Mouse (Mus musculus): Measurements from ENCODE around the gene Pgghg. TPM values are rescaled to one million over a fixed set of nuclear protein-coding genes. Genes with fewer than 3 reads are reported as not detected.

Pgghg gene
- polyA plus RNA-seq, 1 experiment from 2014 or later, result 6.0 TPM

DNA sequence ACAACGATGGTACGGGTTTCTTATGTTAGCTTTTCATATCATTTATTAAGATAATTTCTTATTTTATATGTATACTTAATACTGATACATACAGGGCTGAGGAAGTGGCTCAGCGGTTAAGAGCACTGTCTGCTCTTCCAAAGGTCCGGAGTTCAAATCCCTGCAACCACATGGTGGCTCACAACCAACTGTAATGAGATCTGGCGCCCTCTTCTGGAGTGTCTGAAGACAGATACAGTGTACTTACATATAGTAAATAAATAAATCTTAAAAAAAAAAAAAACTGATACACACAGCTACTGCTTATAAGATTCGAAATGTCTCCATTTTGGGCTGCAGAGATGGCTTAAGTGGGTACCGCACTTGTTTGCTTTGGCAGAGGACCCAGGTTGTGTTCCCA is 33.5 kb upstream of the Pgghg start:
- peak overlapping the region; percentile 61; the same call in 1 of the 2 replicates for H3K4me2 ChIP-seq
- no peaks in the 10 kb centered on the region for H3K9me3 ChIP-seq (replicated peaks)
- WGBS (ENCODE audit: insufficient replicate concordance), result 65% methylated on average over 7 of the region's 7 CpGs
- peak overlapping the region; percentile 39 for H3K27ac ChIP-seq (replicated peaks)
- no peak overlapping the region for H3K4me3 ChIP-seq (replicated peaks)
- H3K36me3 ChIP-seq (replicated peaks), result no peaks in the 10 kb centered on the region
- no peaks in the 10 kb centered on the region; the same call in none of the 2 replicates for H3K27me3 ChIP-seq
- H3K9ac ChIP-seq, result no peak overlapping the region
- ATAC-seq (ENCODE audit: insufficient read depth), result no peak
- H3K4me1 ChIP-seq (replicated peaks), result peaks cover 26% of the 10 kb centered on the region

DNA sequence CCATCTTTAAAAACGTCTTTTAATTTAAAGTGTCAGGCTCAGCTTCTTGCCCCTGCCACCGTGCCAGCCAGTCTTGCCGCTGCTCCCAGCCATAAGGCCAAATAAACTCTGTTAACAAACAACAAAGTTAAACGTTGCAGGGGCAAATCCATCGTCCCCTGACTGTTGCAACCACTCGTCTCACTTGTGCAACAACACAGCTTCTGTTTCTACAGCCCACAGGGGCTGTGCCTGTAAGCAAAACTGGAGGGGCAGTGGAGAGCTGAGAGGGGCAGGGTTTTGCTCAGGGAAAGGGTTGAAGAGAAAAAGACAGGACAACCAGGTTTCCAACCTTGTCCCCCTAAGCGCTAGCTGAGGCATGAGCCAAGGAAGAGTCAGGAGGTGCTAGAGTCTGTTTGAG is 33.0 kb upstream of the Pgghg start:
- Histone ChIP-seq H3K36me3 (replicated peaks) (no peaks in the 10 kb centered on the region), H3K4me2 (peak overlapping the region; percentile 61; the same call in 1 of the 2 replicates), H3K27me3 (no peaks in the 10 kb centered on the region; the same call in none of the 2 replicates), H3K4me3 (replicated peaks) (no peak overlapping the region), H3K27ac (replicated peaks) (peak overlapping the region; percentile 63), H3K9me3 (replicated peaks) (no peaks in the 10 kb centered on the region), H3K4me1 (replicated peaks) (peaks cover 23% of the 10 kb centered on the region), H3K9ac (no peak overlapping the region)
- ATAC-seq (ENCODE audit: insufficient read depth), result peak; percentile 49
- 41% methylated on average over 7 of the region's 7 CpGs for WGBS (ENCODE audit: insufficient replicate concordance)

DNA sequence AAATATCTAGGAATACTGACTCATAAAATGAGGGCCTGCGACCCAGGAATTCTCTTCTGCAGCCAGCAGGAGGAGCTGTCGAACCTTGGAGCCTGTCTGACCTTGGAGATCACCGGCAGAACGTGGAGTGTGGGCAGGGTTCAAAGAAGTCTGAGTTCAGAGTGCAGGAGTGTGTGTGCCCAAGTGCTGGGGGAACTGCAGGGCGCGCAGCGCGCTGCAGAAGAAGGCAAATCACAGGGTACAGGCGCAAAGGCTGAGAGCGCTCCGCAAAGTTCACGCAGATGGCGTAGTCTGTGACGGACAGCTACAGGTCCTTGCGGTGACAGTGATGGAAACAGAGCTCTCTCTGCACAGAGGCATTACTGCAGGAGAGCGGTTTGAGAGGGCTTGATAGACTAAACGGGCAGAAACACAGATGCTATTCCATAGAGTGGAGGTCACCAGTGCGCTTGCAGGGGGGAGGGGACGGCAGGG is 32.5 kb upstream of the Pgghg start:
- Histone ChIP-seq H3K27ac (replicated peaks) (peak overlapping the region; percentile 63), H3K9me3 (replicated peaks) (no peaks in the 10 kb centered on the region), H3K4me1 (replicated peaks) (peaks cover 20% of the 10 kb centered on the region), H3K4me2 (peak overlapping the region; percentile 61), H3K4me3 (replicated peaks) (peak overlapping the region; percentile 37), H3K9ac (0 out of 2 replicates have a peak overlapping the region, but pooled peaks have one; percentile 2), H3K27me3 (no peaks in the 10 kb centered on the region; the same call in none of the 2 replicates), H3K36me3 (replicated peaks) (no peaks in the 10 kb centered on the region)
- ATAC-seq (ENCODE audit: insufficient read depth), result peak; percentile 51
- WGBS (ENCODE audit: insufficient replicate concordance), result 2% methylated on average over 19 of the region's 19 CpGs

DNA sequence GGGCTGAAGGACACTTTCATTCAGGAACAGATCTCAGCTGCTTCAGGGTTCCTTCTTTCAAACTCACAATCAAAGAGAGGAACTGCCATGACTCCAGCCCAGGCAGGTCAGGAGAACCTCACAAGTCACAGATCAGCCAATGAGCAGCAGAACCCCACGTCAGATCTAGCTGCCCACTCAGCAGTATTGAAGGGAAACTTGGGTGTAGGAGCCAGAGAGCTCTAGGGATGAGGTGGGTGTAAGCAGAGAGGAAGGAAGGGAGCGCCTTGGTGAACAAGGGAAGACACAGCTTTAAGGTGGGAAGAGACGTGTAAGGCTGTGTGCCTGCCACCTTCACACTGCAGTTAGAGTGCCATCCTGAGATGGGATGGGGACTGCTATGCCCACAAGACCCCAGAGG is 28.9 kb upstream of the Pgghg start:
- Histone ChIP-seq H3K9me3 (replicated peaks) (no peaks in the 10 kb centered on the region), H3K9ac (no peak overlapping the region), H3K36me3 (replicated peaks) (no peaks in the 10 kb centered on the region), H3K4me2 (no peak overlapping the region), H3K27me3 (no peaks in the 10 kb centered on the region; the same call in 1 of the 2 replicates), H3K4me1 (replicated peaks) (peaks cover 19% of the 10 kb centered on the region), H3K27ac (replicated peaks) (peak overlapping the region; percentile 68), H3K4me3 (replicated peaks) (no peak overlapping the region)
- no peak for ATAC-seq (ENCODE audit: insufficient read depth)
- 35% methylated on average over 3 of the region's 3 CpGs for WGBS (ENCODE audit: insufficient replicate concordance)

DNA sequence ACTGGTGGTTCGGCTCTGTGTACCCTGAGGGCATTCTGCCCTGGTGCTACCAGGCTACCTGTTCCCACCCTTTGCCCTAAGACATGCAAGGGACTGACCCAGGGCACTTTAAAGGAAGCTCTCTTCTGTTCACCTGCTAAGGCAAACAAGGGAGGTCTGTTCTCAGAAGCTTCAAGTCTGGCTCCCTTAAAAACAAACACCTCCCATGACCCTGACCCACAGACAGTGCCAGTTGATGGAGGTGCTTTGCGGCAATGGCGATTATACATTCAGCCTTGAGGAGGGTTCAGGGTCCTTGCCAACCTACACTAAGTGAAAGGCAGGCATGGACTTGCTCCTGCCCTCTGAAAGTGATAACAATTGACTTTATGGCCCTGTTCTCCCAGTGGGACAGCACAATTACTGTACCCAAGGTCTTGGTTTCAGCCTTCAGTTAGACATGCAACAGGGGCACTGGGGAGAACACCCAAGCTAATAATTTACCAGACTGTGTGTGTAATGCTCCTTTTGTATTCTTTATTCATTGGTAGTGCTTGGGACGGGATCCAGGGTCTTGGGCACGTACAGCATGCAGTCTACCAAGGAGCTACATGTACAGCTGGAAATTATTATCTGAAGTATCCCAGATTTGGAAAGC is 28.2 kb upstream of the Pgghg start:
- H3K4me1 ChIP-seq (replicated peaks), result peaks cover 19% of the 10 kb centered on the region
- no peaks in the 10 kb centered on the region for H3K9me3 ChIP-seq (replicated peaks)
- peak; percentile 46; the same call in 1 of the 2 replicates for ATAC-seq (ENCODE audit: insufficient read depth)
- H3K4me2 ChIP-seq, result no peak overlapping the region; the same call in 1 of the 2 replicates
- H3K9ac ChIP-seq, result no peak overlapping the region
- 65% methylated on average over 5 of the region's 5 CpGs for WGBS (ENCODE audit: insufficient replicate concordance)
- H3K27ac ChIP-seq (replicated peaks), result peak overlapping the region; percentile 68
- no peaks in the 10 kb centered on the region for H3K36me3 ChIP-seq (replicated peaks)
- no peaks in the 10 kb centered on the region; the same call in 1 of the 2 replicates for H3K27me3 ChIP-seq
- H3K4me3 ChIP-seq (replicated peaks), result no peak overlapping the region

DNA sequence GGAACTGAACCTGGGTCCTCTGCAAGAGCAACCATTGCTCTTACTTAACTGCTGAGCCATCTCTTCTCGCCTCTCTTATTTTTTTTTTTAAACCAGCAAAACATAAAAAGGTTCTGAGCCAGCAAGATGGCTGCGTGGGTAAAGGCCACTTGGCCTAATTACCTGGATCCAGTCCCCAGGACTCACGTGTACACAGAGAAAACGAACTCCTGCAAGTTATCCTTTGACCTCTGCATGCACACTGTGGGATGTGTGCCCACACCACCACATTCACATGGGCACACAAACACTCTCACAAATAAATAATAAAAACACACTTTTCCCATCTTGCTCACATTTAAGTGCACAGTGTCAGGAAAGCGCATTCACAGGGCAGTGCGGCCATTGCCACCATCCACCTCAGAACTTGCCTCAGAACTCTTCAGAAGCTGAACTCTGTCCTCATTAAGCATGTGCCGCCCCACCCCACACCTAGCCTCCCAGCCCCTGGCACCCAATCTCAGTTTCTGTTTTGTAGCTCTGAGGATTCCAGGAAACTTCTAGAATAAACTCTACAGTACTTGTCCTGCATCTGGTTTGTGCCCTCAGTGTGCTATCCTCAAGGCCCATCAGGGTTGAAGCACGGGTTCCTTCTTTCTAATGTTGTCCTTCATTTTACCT is 27.0 kb upstream of the Pgghg start:
- Histone ChIP-seq H3K4me3 (replicated peaks) (no peak overlapping the region), H3K4me1 (replicated peaks) (peaks cover 8% of the 10 kb centered on the region; the same call in 1 of the 2 replicates), H3K9me3 (replicated peaks) (no peaks in the 10 kb centered on the region), H3K27me3 (peaks cover 3% of the 10 kb centered on the region), H3K9ac (no peak overlapping the region), H3K27ac (replicated peaks) (peak overlapping the region; percentile 68; the same call in 1 of the 2 replicates), H3K4me2 (no peak overlapping the region), H3K36me3 (replicated peaks) (no peaks in the 10 kb centered on the region)
- 62% methylated on average over 8 of the region's 8 CpGs for WGBS (ENCODE audit: insufficient replicate concordance)
- ATAC-seq (ENCODE audit: insufficient read depth), result no peak

DNA sequence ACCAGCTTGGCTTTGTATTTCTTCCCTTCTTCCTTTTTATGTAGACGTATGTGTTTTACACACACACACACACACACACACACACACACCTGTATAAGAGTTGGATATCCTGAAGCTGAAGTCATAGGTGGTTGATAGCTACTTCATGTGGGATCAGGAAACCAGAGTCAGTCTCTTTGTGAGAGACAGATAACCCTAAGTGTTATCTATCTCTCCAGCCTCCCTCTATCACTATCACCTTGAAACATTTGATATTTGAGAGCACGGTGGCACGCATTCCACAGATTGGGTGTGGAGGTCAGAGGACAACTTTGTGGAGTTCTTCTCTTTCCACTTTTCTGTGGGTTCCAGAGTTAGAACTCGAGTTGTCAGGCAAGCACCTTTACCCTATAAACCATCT is 21.3 kb upstream of the Pgghg start:
- ATAC-seq (ENCODE audit: insufficient read depth), result no peak
- WGBS (ENCODE audit: insufficient replicate concordance), result 20% methylated on average over 4 of the region's 4 CpGs
- Histone ChIP-seq H3K4me1 (replicated peaks) (peaks cover 27% of the 10 kb centered on the region), H3K9me3 (replicated peaks) (no peaks in the 10 kb centered on the region), H3K36me3 (replicated peaks) (no peaks in the 10 kb centered on the region), H3K27me3 (peaks cover 59% of the 10 kb centered on the region), H3K4me2 (no peak overlapping the region), H3K27ac (replicated peaks) (no peak overlapping the region), H3K9ac (no peak overlapping the region), H3K4me3 (replicated peaks) (no peak overlapping the region)

DNA sequence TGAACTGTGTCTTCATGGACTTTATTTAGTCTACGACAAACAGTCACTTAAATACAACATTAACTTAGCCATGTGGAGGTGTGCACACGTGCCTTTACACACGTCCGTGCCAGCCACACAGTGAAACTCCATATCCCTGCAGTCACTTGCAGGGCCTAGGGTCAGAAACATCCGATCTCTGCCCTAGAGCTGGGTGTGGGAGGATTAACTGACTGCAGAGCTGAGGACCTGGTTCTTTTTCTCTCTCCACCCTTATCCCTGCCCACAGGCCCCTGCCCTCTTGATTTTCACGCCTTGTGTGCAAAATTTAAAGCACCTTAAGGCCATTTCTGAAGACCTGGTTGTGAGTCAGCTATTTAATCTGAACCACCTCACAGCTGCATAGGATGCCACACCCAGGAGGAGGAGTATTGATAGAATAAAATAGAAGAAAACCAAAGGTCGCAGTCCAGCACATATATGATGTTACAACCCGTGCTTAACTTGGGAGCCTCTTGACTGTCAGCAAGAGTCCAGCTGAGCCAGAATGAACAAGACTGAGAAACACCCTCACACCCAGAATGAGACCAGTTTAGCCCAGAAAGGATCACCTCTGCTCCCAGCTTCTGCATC is 20.7 kb upstream of the Pgghg start, which contains the start of gene Nlrp6:
Nlrp6 (plus strand) TSS at position 485 of the 612 bp plus-strand sequence.
- Histone ChIP-seq H3K4me2 (no peak within 1 kb of the TSS), H3K27me3 (peaks cover 64% of the 10 kb centered on the region), H3K9ac (no peak within 1 kb of the TSS), H3K9me3 (replicated peaks) (no peaks in the 10 kb centered on the region), H3K36me3 (replicated peaks) (no peaks in the 10 kb centered on the region), H3K4me1 (replicated peaks) (peaks cover 27% of the 10 kb centered on the region), H3K27ac (replicated peaks) (no peak within 1 kb of the TSS), H3K4me3 (replicated peaks) (no peak within 1 kb of the TSS)
- ATAC-seq (ENCODE audit: insufficient read depth), result no peak
- WGBS (ENCODE audit: insufficient replicate concordance), result 42% methylated on average over 8 of the region's 8 CpGs

DNA sequence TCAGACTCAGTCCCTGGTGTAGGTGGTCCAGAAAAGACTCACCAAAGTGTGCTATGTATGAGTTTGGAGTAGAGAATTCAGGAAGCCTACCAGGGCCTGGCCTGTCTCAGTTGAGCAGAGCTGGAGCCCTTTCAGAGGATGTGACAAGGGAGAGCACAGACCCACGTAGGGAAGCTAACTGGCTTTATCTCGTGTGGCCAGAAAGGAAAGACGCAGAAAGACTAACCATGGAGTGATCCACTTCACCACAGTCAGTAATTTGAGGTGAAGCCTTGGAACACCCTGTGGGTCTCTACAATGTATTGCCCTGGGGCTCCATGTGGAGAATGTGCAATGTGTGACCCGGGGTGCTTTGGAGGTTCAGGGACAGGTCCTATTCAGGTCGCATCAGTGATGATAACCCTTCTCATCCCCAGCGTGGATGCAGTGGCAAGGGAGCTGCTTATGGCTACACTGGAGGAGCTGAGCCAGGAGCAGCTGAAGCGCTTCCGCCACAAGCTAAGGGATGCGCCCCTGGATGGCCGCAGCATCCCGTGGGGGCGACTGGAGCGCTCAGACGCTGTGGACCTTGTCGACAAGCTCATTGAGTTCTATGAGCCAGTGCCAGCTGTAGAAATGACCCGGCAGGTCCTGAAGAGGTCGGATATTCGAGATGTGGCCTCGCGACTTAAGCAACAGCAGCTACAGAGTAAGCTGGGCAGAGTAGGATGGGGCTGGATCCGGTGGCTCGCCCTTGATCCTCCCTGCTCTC is 19.8 kb upstream of the Pgghg start:
- H3K9ac ChIP-seq, result no peak overlapping the region
- H3K9me3 ChIP-seq (replicated peaks), result no peaks in the 10 kb centered on the region
- no peak overlapping the region for H3K4me3 ChIP-seq (replicated peaks)
- no peak for ATAC-seq (ENCODE audit: insufficient read depth)
- no peak overlapping the region for H3K4me2 ChIP-seq
- WGBS (ENCODE audit: insufficient replicate concordance), result 29% methylated on average over 22 of the region's 22 CpGs
- peaks cover 27% of the 10 kb centered on the region for H3K4me1 ChIP-seq (replicated peaks)
- no peaks in the 10 kb centered on the region for H3K36me3 ChIP-seq (replicated peaks)
- H3K27ac ChIP-seq (replicated peaks), result no peak overlapping the region
- H3K27me3 ChIP-seq, result peaks cover 67% of the 10 kb centered on the region

DNA sequence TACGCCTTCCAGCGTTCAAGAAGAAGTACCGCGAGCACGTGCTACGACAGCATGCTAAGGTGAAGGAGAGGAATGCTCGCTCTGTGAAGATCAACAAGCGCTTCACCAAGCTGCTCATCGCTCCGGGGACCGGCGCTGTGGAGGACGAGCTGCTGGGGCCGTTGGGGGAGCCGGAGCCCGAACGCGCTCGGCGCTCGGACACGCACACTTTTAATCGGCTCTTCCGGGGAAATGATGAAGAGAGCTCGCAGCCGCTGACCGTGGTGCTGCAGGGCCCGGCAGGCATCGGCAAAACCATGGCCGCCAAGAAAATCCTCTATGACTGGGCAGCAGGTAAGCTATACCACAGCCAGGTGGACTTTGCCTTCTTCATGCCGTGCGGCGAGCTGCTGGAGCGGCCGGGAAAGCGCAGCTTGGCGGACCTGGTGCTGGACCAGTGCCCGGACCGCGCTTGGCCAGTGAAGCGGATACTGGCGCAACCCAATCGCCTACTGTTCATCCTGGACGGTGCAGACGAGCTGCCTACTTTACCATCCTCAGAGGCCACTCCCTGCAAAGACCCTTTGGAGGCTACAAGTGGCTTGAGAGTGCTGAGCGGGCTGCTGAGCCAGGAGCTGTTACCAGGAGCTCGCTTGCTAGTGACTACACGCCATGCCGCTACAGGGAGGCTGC is 18.7 kb upstream of the Pgghg start:
- H3K9me3 ChIP-seq (replicated peaks), result no peaks in the 10 kb centered on the region
- peak overlapping the region; percentile 26 for H3K4me3 ChIP-seq (replicated peaks)
- no peak overlapping the region for H3K27ac ChIP-seq (replicated peaks)
- no peaks in the 10 kb centered on the region for H3K36me3 ChIP-seq (replicated peaks)
- peak overlapping the region; percentile 56 for H3K4me2 ChIP-seq
- H3K27me3 ChIP-seq, result peaks cover 67% of the 10 kb centered on the region
- peak; percentile 57 for ATAC-seq (ENCODE audit: insufficient read depth)
- WGBS (ENCODE audit: insufficient replicate concordance), result 2% methylated on average over 49 of the region's 49 CpGs
- H3K4me1 ChIP-seq (replicated peaks), result peaks cover 27% of the 10 kb centered on the region
- H3K9ac ChIP-seq, result no peak overlapping the region

Measured in liver, embryonic 15.5 days (tissue).